Mouse (Mus musculus) E14TG2a.4 (cell line): ENCODE results near the gene Slc27a3.

Experiments used
- H3K27me3 ChIP-seq: 2 replicates; pipeline ENCODE4 v1.6.1; 2014; ENCODE audit warnings: low read length, control low read depth; ENCODE audit not compliant: insufficient read depth
- H3K36me3 ChIP-seq: 2 replicates; pipeline ENCODE4 v1.6.1; 2014; ENCODE audit warnings: low read length, control low read depth; ENCODE audit not compliant: insufficient read depth
- H3K4me1 ChIP-seq: replicated peaks from 2 replicates; pipeline ENCODE4 v1.6.1; 2014; ENCODE audit warnings: low read depth, low read length, control low read depth
- H3K4me3 ChIP-seq: replicated peaks from 2 replicates; pipeline ENCODE4 v1.5.1; 2014; ENCODE audit warnings: mild to moderate bottlenecking, low read length
- H3K9me3 ChIP-seq: 2 replicates; pipeline ENCODE4 v1.6.1; 2014; ENCODE audit warnings: low read length, control low read depth
- CTCF ChIP-seq: conservative IDR thresholded peaks from 2 replicates; pipeline ENCODE4 v1.5.1; 2014; ENCODE audit warnings: low read length
- NANOG ChIP-seq: IDR thresholded peaks from 2 replicates; pipeline ENCODE4 v1.6.1; 2014; ENCODE audit warnings: borderline replicate concordance, low read length, mixed read lengths
- POU5F1 ChIP-seq: IDR thresholded peaks from 2 replicates; pipeline ENCODE4 v1.6.1; 2014; ENCODE audit warnings: low read length, borderline replicate concordance

Gene Slc27a3

GRCm38 (mm10) chr3:90340177-90340576 is 49.6 kb downstream of the Slc27a3 start:
- Histone ChIP-seq H3K4me3 (no peak overlapping the region), H3K27me3 (no peaks in the 10 kb centered on the region), H3K9me3 (no peaks in the 10 kb centered on the region), H3K36me3 (peaks cover 37% of the 10 kb centered on the region), H3K4me1 (peaks cover 62% of the 10 kb centered on the region)
- no peak for TF ChIP-seq NANOG
- no peak for TF ChIP-seq CTCF
- TF ChIP-seq POU5F1: no peak

- Histone ChIP-seq H3K9me3 (no peaks in the 10 kb centered on the region), H3K4me3 (no peak overlapping the region), H3K36me3 (peaks cover 30% of the 10 kb centered on the region), H3K4me1 (peaks cover 77% of the 10 kb centered on the region), H3K27me3 (no peaks in the 10 kb centered on the region)
- TF ChIP-seq NANOG (no peak), CTCF (no peak), POU5F1 (no peak)
These were observed 51.5 kb downstream of the Slc27a3 start for GRCm38 (mm10) chr3:90338190-90338589.

- Histone ChIP-seq H3K9me3 (no peaks in the 10 kb centered on the region), H3K4me3 (no peak overlapping the region), H3K27me3 (no peaks in the 10 kb centered on the region), H3K36me3 (peaks cover 11% of the 10 kb centered on the region), H3K4me1 (peaks cover 66% of the 10 kb centered on the region)
- TF ChIP-seq NANOG: no peak
- no peak for TF ChIP-seq POU5F1
- no peak for TF ChIP-seq CTCF
These were observed 54.2 kb downstream of the Slc27a3 start for GRCm38 (mm10) chr3:90335517-90335916.
